Mouse (Mus musculus) lung, postnatal 0 days (tissue): ENCODE data around the gene Rps7. TPM values are rescaled to one million over a fixed set of nuclear protein-coding genes. Genes with fewer than 3 reads are reported as not detected.

Experiments used
- ATAC-seq: fragments of 200-750 bp; cut with Nextera tagmentation; 2 replicates; pipeline ENCODE4 v1.8.0; 2017; ENCODE audit warnings: moderate library complexity
- DNase-seq: peaks from one replicate; pipeline ENCODE4 v3.0.0-alpha.2; 2016; ENCODE audit warnings: low spot score
- H3K27ac ChIP-seq: fragments of 300-500 bp; sonication (generic); 2 replicates; pipeline ENCODE4 v1.5.1; 2014; ENCODE audit warnings: antibody characterized with exemption, mild to moderate bottlenecking, low read length, mixed read lengths
- H3K27me3 ChIP-seq: fragments of 300-500 bp; sonication (generic); replicated peaks from 2 replicates; pipeline ENCODE4 v1.6.1; 2014; ENCODE audit warnings: low read length, mixed read lengths; ENCODE audit not compliant: insufficient read depth
- H3K36me3 ChIP-seq: fragments of 300-500 bp; sonication (generic); 2 replicates; pipeline ENCODE4 v1.6.1; 2014; ENCODE audit warnings: low read length, mixed read lengths; ENCODE audit not compliant: insufficient read depth
- H3K4me1 ChIP-seq: fragments of 300-500 bp; sonication (generic); 2 replicates; pipeline ENCODE4 v1.6.1; 2014; ENCODE audit warnings: antibody characterized with exemption, low read depth, low read length, mixed read lengths; ENCODE audit not compliant: insufficient read depth
- H3K4me2 ChIP-seq: fragments of 300-500 bp; sonication (generic); replicated peaks from 2 replicates; pipeline ENCODE4 v1.6.1; 2014; ENCODE audit warnings: low read depth, mild to moderate bottlenecking, low read length, moderate library complexity, mixed read lengths
- H3K4me3 ChIP-seq: fragments of 300-500 bp; sonication (generic); 2 replicates; pipeline ENCODE4 v1.5.1; 2014; ENCODE audit warnings: low read depth, low read length
- H3K9ac ChIP-seq: fragments of 300-500 bp; sonication (generic); replicated peaks from 2 replicates; pipeline ENCODE4 v1.6.1; 2014; ENCODE audit warnings: low read depth, mild to moderate bottlenecking
- H3K9me3 ChIP-seq: fragments of 300-500 bp; sonication (generic); 2 replicates; pipeline ENCODE4 v1.6.1; 2016; ENCODE audit warnings: low read length, mixed read lengths
- CTCF ChIP-seq: IDR thresholded peaks from 2 replicates; pipeline ENCODE4 v1.5.1; 2016; ENCODE audit warnings: antibody characterized with exemption, mild to moderate bottlenecking
- EP300 ChIP-seq: IDR thresholded peaks from 2 replicates; pipeline ENCODE4 v1.6.1; 2016; ENCODE audit warnings: antibody characterized with exemption, mild to moderate bottlenecking, control low read depth
- WGBS: fragments of 180-500 bp; shearing (Covaris S2); extraction: QIAGEN DNeasy Blood & Tissue Kit; methylation state at CpG from one replicate; pipeline ENCODE4 v1.1.7; 2014; 5-methylcytosine and 5-hydroxymethylcytosine counted together
- microRNA-seq: library from miRNA; unstranded; fragments of <30 nt; microRNA quantifications from one replicate; pipeline ENCODE4, GENCODE M21; 2016
- polyA plus RNA-seq: library from polyadenylated mRNA; unstranded; fragments of >200 nt; fragmentation: Nextera tagmentation; extraction: Ambion mirVana; gene quantifications from 2 replicates; pipeline ENCODE4 v1.2.1, GENCODE M21; 2015

Gene Rps7
- polyA plus RNA-seq, 1 experiment from 2014 or later = 592 TPM

DNA sequence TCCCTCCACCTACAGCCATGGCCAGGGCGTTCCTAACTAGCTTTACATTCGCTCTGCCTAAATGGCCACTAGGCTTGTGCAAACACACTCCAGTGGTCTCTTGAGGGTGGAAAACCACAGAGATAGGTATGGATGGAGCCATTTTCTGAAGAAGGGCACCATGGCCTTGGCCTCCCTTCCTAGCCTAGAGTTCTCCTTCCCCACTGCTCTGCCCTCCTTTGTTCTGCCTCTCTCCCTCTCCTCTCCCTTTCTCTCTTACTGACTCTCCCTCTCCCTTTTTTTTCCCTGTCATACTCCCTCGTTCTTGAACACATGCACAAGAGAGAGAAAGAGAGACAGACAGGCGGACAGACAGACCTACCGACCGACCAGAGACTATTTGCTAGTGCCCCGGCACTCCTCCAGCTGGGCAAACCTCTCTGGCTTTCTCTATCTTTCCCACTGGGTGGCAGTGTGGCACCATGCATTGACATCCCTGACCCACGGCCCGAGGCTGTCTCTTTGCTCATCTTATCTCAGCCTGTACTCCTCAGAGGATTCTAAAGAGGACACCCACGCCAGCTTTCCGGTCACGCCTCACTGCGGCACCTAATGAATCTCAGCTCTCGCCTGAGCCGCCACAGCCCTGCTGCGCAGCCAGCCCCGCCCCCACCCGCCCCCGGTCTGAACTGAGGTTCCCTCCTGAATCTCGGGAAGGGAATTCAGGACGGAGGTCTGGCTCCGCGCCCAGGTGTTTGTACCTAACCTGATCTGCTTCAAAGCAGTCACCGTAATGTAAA is 46.5 kb downstream of the Rps7 start:
- H3K9ac ChIP-seq = no peak overlapping the region
- no peaks in the 10 kb centered on the region for H3K9me3 ChIP-seq
- ATAC-seq = peak; percentile 92
- TF ChIP-seq EP300 (no peak), CTCF (peak; percentile 89)
- no peak overlapping the region for H3K27ac ChIP-seq
- DNase-seq = peak; percentile 90
- peak overlapping the region; percentile 19; the same call in 1 of the 2 replicates for H3K4me3 ChIP-seq
- 4% methylated on average over 23 of the region's 24 CpGs for WGBS
- no peaks in the 10 kb centered on the region for H3K27me3 ChIP-seq
- no peaks in the 10 kb centered on the region for H3K36me3 ChIP-seq
- no peaks in the 10 kb centered on the region for H3K4me1 ChIP-seq
- peak overlapping the region; percentile 70 for H3K4me2 ChIP-seq

DNA sequence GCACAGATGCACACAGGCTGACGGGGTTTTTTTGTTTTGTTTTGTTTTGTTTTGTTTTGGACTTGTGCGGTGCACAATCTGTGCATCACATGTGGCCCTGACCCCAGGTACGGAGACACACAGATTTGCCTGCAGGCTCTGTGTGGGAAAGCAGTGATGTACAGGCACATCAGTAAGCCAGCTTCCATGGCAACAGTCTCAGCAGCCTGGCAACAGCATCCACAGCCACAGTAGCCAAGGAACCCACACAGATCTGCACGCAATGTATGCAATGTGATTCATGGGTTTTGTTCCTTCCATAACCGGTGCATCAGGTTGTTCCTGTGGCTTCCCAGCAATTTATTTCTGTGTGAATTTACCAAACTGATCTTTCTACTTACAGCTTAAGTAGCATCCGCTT is 47.8 kb downstream of the Rps7 start:
- H3K27me3 ChIP-seq = no peaks in the 10 kb centered on the region
- 86% methylated on average over 6 of the region's 6 CpGs for WGBS
- no peak overlapping the region for H3K4me2 ChIP-seq
- ATAC-seq (no peak), DNase-seq (no peak)
- no peak overlapping the region for H3K4me3 ChIP-seq
- no peak for TF ChIP-seq CTCF
- TF ChIP-seq EP300 = no peak
- H3K9me3 ChIP-seq = no peaks in the 10 kb centered on the region
- H3K27ac ChIP-seq = no peak overlapping the region
- no peaks in the 10 kb centered on the region for H3K36me3 ChIP-seq
- no peaks in the 10 kb centered on the region for H3K4me1 ChIP-seq
- no peak overlapping the region for H3K9ac ChIP-seq

DNA sequence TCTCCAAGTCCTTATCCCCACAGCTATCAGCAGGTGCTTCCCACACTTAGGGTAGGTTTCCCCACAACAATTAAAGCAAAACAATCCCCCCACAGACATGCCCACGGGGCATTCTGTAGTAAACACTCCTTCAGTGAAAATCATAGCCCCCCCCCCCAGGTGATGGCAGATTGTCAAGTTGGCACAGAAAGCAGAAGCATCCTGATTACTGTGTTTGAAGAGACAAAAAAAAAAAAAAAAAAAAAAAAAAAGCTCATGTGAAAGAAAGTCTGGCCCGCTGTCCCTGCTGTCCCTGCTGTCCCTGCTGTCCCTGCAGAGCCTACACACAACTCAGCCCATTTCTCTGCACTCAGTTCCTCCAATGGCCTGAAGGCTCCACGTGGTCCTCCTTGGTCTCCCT is 51.7 kb downstream of the Rps7 start:
- H3K9ac ChIP-seq = no peak overlapping the region
- H3K4me2 ChIP-seq = no peak overlapping the region
- no peaks in the 10 kb centered on the region for H3K36me3 ChIP-seq
- no peaks in the 10 kb centered on the region for H3K9me3 ChIP-seq
- no peak overlapping the region for H3K4me3 ChIP-seq
- no peaks in the 10 kb centered on the region for H3K4me1 ChIP-seq
- no peak for ATAC-seq
- no peak for DNase-seq
- H3K27me3 ChIP-seq = no peaks in the 10 kb centered on the region
- WGBS = 54% methylated on average over 3 of the region's 3 CpGs
- no peak overlapping the region for H3K27ac ChIP-seq
- TF ChIP-seq CTCF (no peak), EP300 (no peak)

DNA sequence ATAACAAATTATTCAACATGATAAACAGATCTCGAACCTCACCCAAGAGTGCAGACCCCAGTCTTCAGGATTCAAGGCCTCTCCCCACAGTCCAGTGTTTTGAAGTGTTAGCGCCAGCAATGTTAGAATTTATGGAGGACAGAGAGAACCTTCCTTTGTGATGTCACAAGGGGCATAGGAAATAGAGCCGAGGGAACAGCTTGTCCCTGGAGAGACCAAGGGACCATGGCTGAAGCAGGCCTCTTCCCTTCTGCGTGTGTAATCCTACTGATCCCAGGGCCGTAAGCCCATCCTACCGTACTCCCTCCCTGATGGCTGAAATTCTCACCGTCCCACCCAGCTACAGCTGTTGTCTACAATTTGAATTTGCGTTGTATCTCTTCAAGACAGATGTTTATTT is 53.3 kb downstream of the Rps7 start, which contains the start of gene Allc:
Allc (minus strand) TSS at position 101 of the 400 bp plus-strand sequence.
- ATAC-seq = no peak
- H3K27ac ChIP-seq = no peak within 1 kb of the TSS
- H3K4me2 ChIP-seq = no peak within 1 kb of the TSS
- TF ChIP-seq EP300 (no peak), CTCF (no peak)
- no peaks in the 10 kb centered on the region for H3K36me3 ChIP-seq
- no peak within 1 kb of the TSS for H3K4me3 ChIP-seq
- whole genome bisulfite sequencing = 67% methylated on average over 8 of the region's 8 CpGs
- H3K27me3 ChIP-seq = no peaks in the 10 kb centered on the region
- no peak for DNase-seq
- H3K4me1 ChIP-seq = no peaks in the 10 kb centered on the region
- H3K9ac ChIP-seq = no peak within 1 kb of the TSS
- H3K9me3 ChIP-seq = no peaks in the 10 kb centered on the region

Small RNA genes within 50 kb of the gene (microRNA-seq; reads per million reads assigned to microRNA genes)
- not detected for gene Mir6937

Other genes with a start within 250 kb of the Rps7 start
- 0.14 TPM in 1 of 2 replicates, not detected in the other for gene Dcdc2c, start 83.6 kb downstream of the Rps7 start, polyA plus RNA-seq
- gene Allc, start 53.4 kb downstream of the Rps7 start, polyA plus RNA-seq = not detected in 2 replicates
- gene Colec11, start 12.6 kb downstream of the Rps7 start, polyA plus RNA-seq = 2.2 and 2.8 TPM in 2 replicates
- 18.9 and 21.5 TPM in 2 replicates for gene Rnaseh1, start 13.6 kb upstream of the Rps7 start, polyA plus RNA-seq
- gene Adi1, start 39.3 kb upstream of the Rps7 start, polyA plus RNA-seq = 54.5 TPM in 2 replicates
- 19.0 and 21.2 TPM in 2 replicates for gene Trappc12, start 114.5 kb upstream of the Rps7 start, polyA plus RNA-seq
- gene Eipr1, start 115.8 kb upstream of the Rps7 start, polyA plus RNA-seq = 18.2 and 21.6 TPM in 2 replicates